In genomic region chr5:122901179-122901578, GRCm38 (mm10) we compare ENCODE assay signal across 8 mouse cellular contexts. TPM values are rescaled to one million over a fixed set of nuclear protein-coding genes. Genes with fewer than 3 reads are reported as not detected.
A peak's percentile ranks its signal among the peaks of the same experiment; 100 is the strongest.
DNase-seq lines count a peak whose midpoint lies in the region; ATAC-seq lines count a peak whose summit lies in the region.

No protein-coding gene starts in this region.

- DNase-seq in kidney, adult 9 months = no peak
- no peak for DNase-seq in right cerebral cortex, adult 2 months (ENCODE audit: low spot score in 2 of 2)
- DNase-seq in right cerebral cortex, postnatal 25 days = no peak
- DNase-seq in layer of hippocampus, postnatal 10 days (ENCODE audit: low spot score in 2 of 2) = no peak

- H3K27me3 ChIP-seq in kidney, embryonic 16.5 days (ENCODE audit: insufficient read depth, low read length) = no peaks in the 10 kb centered on the region
- H3K27me3 ChIP-seq in embryonic facial prominence, embryonic 13.5 days = no peaks in the 10 kb centered on the region
- no peaks in the 10 kb centered on the region for H3K27me3 ChIP-seq in hindbrain, embryonic 16.5 days (replicated peaks; ENCODE audit: control insufficient read depth, insufficient read depth, low read length)
- H3K27me3 ChIP-seq in midbrain, embryonic 15.5 days (replicated peaks) = no peaks in the 10 kb centered on the region

- H3K36me3 ChIP-seq in kidney, embryonic 16.5 days (ENCODE audit: insufficient read depth, low read length) = no peaks in the 10 kb centered on the region
- H3K36me3 ChIP-seq in embryonic facial prominence, embryonic 13.5 days = no peaks in the 10 kb centered on the region
- no peaks in the 10 kb centered on the region for H3K36me3 ChIP-seq in hindbrain, embryonic 16.5 days (ENCODE audit: control insufficient read depth, insufficient read depth, low read length)
- H3K36me3 ChIP-seq in midbrain, embryonic 15.5 days (replicated peaks) = no peaks in the 10 kb centered on the region

- peak overlapping the region; percentile 94 for H3K9ac ChIP-seq in kidney, embryonic 16.5 days (replicated peaks; ENCODE audit: low read length)
- peak overlapping the region; percentile 94; the same call in 1 of the 2 replicates for H3K9ac ChIP-seq in embryonic facial prominence, embryonic 13.5 days
- H3K9ac ChIP-seq in hindbrain, embryonic 16.5 days (ENCODE audit: low read depth, low read length) = peak overlapping the region; percentile 90
- peak overlapping the region; percentile 83; the same call in 1 of the 2 replicates for H3K9ac ChIP-seq in midbrain, embryonic 15.5 days

- H3K9me3 ChIP-seq in kidney, embryonic 16.5 days (ENCODE audit: low read length) = no peaks in the 10 kb centered on the region
- no peaks in the 10 kb centered on the region for H3K9me3 ChIP-seq in embryonic facial prominence, embryonic 13.5 days
- H3K9me3 ChIP-seq in hindbrain, embryonic 16.5 days (ENCODE audit: control insufficient read depth, low read length) = no peaks in the 10 kb centered on the region
- H3K9me3 ChIP-seq in midbrain, embryonic 15.5 days = no peaks in the 10 kb centered on the region

- H3K4me1 ChIP-seq in kidney, embryonic 16.5 days (ENCODE audit: insufficient read depth, low read length) = peaks cover 32% of the 10 kb centered on the region
- H3K4me1 ChIP-seq in embryonic facial prominence, embryonic 13.5 days = peaks cover 33% of the 10 kb centered on the region
- H3K4me1 ChIP-seq in hindbrain, embryonic 16.5 days (ENCODE audit: control insufficient read depth, insufficient read depth, low read depth, low read length) = peaks cover 19% of the 10 kb centered on the region
- peaks cover 28% of the 10 kb centered on the region for H3K4me1 ChIP-seq in midbrain, embryonic 15.5 days

- H3K4me2 ChIP-seq in kidney, embryonic 16.5 days (replicated peaks; ENCODE audit: low read depth, low read length) = peak overlapping the region; percentile 85
- peak overlapping the region; percentile 77 for H3K4me2 ChIP-seq in embryonic facial prominence, embryonic 13.5 days
- H3K4me2 ChIP-seq in hindbrain, embryonic 16.5 days (ENCODE audit: low read length) = peak overlapping the region; percentile 83
- H3K4me2 ChIP-seq in midbrain, embryonic 15.5 days = peak overlapping the region; percentile 57

- H3K27ac ChIP-seq in kidney, embryonic 16.5 days (ENCODE audit: low read length) = peak overlapping the region; percentile 94
- peak overlapping the region; percentile 93 for H3K27ac ChIP-seq in embryonic facial prominence, embryonic 13.5 days
- H3K27ac ChIP-seq in hindbrain, embryonic 16.5 days (ENCODE audit: low read depth, low read length) = peak overlapping the region; percentile 93
- H3K27ac ChIP-seq in midbrain, embryonic 15.5 days = peak overlapping the region; percentile 94

- 44% methylated on average over 11 of the region's 11 CpGs for WGBS in kidney, embryonic 16.5 days
- 53% methylated on average over 11 of the region's 11 CpGs for WGBS in embryonic facial prominence, embryonic 13.5 days
- WGBS in hindbrain, embryonic 16.5 days = 57% methylated on average over 11 of the region's 11 CpGs
- 59% methylated on average over 11 of the region's 11 CpGs for WGBS in midbrain, embryonic 15.5 days

- H3K4me3 ChIP-seq in kidney, embryonic 16.5 days (ENCODE audit: low read length) = peak overlapping the region; percentile 82
- H3K4me3 ChIP-seq in embryonic facial prominence, embryonic 13.5 days = peak overlapping the region; percentile 85
- H3K4me3 ChIP-seq in hindbrain, embryonic 16.5 days (ENCODE audit: low read length) = peak overlapping the region; percentile 85
- peak overlapping the region; percentile 75 for H3K4me3 ChIP-seq in midbrain, embryonic 15.5 days

- ATAC-seq in kidney, embryonic 16.5 days (ENCODE audit: low FRiP score, low TSS enrichment) = no peak
- ATAC-seq in embryonic facial prominence, embryonic 13.5 days (ENCODE audit: insufficient number of reproducible peaks, insufficient read depth, low FRiP score, low TSS enrichment, low read depth) = no peak
- no peak for ATAC-seq in hindbrain, embryonic 16.5 days
- no peak for ATAC-seq in midbrain, embryonic 15.5 days (replicated peaks)

RNA-seq across cellular contexts. Expression of gene Rnf34, which starts 51.3 kb away (rescaled TPM):
- polyA plus RNA-seq in kidney, embryonic 16.5 days (2015; fragmentation: Nextera tagmentation; extraction: Ambion mirVana) = 42.3 and 42.7 TPM in 2 replicates
- polyA plus RNA-seq in embryonic facial prominence, embryonic 13.5 days (2015; fragmentation: Nextera tagmentation; extraction: Ambion mirVana) = 38.9 and 43.0 TPM in 2 replicates
- polyA plus RNA-seq in hindbrain, embryonic 16.5 days (2015; fragmentation: Nextera tagmentation; extraction: Ambion mirVana) = 46.5 and 52.2 TPM in 2 replicates
- 49.9 TPM in 2 replicates for polyA plus RNA-seq in midbrain, embryonic 15.5 days (2015; fragmentation: Nextera tagmentation; extraction: Ambion mirVana)
- total RNA-seq in layer of hippocampus, postnatal 10 days (2021) = 10 to 100 TPM; 43.5 to 57.1 TPM
